Mouse (Mus musculus) E14TG2a.4 (cell line): ENCODE data around the gene Mpeg1.

ENCODE experiments used
- CTCF ChIP-seq: conservative IDR thresholded peaks from 2 replicates; pipeline ENCODE4 v1.5.1; 2014; ENCODE audit warnings: low read length
- NANOG ChIP-seq: IDR thresholded peaks from 2 replicates; pipeline ENCODE4 v1.6.1; 2014; ENCODE audit warnings: borderline replicate concordance, low read length, mixed read lengths
- POU5F1 ChIP-seq: IDR thresholded peaks from 2 replicates; pipeline ENCODE4 v1.6.1; 2014; ENCODE audit warnings: low read length, borderline replicate concordance

DNA sequence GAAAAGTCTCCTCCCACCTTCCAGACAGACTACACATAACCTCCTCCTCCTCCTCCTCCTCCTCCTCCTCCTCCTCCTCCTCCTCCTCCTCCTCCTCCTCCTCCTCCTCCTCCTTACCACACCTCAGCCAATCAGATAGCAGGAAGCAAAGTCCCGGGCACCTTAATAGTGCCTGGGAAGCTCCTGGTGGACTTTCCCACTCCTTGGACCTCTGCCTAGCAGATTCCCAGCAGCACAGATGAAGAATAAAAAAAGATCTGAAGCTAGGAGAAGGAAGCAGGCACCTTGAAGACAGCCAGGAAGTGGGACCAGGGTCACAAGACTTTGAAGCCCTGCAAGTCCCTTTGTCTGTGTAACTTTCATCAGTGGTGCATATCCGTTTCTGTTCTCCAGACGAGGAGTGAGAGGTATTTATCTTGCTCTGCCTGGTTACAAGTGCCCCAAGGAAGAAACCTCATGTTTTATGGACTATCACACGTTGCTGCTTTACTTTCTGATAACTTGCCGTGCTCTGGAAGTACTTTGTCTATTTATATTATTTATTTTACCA, 16.2 kb downstream of the Mpeg1 start:
- no peak for TF ChIP-seq CTCF
- TF ChIP-seq POU5F1 = no peak
- TF ChIP-seq NANOG = no peak
